Mouse (Mus musculus) lung, adult 18-20 months (tissue): ENCODE measurements around the gene Cxcl10.

Experiments used
- DNase-seq, 2 experiments: peaks; one replicate each; pipeline ENCODE4 v3.0.0; 2022; ENCODE audit warnings: mixed read lengths in 2 of 2

The Cxcl10 gene

DNA sequence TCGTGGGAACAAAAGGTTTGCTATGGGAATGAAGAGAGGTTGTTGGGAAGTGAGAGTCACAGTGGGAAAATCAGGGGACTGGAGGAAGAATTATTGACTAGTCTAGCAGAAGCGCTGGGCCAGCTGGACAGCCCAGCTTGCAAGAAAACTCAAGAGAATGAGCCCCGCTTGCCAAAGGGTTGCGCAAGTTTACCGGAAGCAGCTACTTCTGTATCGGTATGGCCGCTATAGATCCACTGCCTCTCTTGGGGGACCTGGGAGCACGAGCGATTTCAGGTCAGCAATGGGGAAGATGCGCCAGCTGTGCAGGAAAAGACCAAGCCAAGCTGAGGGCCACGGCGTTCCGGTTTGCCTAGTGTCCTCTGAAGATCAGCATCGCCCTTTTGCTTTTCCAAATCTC is 30.1 kb downstream of the Cxcl10 start:
- DNase-seq, result no peak

DNA sequence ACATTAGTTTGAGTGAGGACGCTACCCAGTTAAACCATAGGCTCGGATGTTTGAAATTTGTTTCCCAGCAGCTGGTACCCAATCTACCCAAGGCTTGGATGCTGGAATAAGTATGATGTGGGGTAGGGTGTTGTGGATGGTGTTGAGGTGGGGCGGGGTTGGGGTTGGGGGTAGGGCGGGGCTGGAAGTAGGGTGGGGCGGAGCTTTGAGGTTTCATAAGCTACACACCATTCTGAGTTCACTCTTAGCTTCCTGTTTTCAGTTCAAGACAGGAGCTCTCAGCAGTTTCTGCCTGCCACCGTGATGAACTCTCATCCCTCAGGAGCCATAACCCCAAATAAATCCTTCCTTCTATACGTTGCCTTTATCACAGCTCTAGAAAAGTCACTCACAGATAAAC is 30.6 kb downstream of the Cxcl10 start:
- no peak for DNase-seq

DNA sequence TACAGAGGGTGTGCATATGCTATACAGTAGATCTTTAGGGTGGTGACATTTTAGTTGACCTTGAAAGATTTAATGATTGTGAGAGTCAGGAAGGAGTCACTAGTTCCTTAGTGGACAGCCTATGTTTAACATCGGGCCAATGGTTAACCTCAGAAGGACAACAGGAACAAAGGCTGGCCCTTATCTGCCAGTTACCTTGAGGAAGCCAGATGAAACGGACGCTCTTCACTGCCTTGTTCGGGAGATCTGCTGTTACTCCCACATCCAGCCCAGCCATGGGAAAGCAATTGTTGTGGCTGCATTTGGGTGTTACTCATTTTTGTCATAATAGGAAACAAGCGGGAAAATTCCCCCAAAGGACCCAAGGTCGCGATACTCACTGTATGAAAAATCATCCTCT is 34.9 kb downstream of the Cxcl10 start:
- no peak for DNase-seq

DNA sequence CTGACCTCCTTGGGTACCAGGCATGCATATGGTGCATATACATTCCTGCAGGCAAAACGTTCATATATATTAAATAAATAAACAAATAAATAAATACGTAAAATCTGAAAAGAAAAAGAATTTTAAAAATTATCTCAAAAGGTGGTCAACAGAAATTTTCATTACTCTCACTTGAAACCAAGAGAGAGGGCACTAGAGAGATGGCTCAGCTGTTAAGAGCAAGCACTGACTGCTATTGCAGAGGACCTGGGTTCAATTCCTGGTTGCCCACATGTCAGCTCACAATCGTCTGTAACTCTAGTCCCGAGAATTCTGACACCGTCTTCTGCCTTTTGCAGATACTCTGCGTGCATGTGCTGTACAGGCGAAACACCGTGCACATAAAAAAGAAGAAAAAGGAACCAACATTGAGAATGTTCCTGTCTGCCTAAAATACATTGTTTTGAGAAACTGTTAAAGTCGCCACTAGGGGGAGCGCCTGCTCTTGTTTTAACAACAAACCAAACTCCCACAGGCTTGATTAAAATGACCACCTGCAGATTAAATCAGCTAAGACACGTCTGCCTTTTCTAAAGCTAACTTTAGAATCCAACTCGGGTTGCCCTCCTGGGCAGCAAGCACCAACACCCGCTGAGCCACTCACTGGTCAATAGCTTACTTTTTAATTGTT is 36.5 kb downstream of the Cxcl10 start:
- DNase-seq, result peak; percentile 76 to 84

DNA sequence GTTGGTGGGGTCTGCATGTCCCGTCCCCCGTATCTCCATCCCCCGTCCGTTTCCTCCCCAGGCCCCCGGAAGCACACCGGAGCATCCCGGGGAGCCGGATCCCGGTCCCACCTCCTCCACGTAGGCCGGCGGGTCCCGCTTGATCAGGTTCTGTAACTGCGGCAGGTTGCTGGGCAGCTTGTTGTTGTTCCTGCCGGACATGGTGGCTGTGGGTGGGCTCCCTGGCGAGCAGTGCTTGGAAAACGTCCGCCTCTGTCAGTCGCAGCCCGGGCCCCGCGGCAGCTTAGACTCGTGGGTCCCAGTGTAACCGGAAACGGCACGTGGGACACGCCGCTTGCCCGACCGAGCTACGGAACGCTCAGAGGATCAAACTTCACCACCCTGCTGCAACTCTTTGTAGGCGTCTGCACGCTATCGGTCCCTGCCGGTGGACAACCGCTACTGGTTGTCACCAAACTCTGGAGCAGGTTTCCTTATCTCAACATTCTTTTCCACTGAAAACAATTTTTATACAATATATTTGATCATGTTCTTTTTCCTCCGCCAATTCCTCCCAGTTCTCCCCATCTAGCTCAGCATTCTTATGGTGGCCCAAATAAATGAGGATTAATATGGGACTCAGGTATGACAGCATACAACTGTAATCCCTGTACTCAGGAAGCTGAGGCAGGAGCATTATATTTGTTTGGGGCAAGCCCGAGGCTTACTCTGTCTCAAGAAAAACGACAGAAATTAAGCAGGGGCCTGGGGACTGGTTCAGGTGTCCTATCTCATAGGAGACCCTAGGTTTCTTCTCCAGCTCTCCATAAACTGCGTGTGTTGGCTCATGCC is 38.8 kb downstream of the Cxcl10 start, which contains the start of gene Sdad1:
TSS of gene Sdad1 (minus strand) at position 799 of the 831 bp plus-strand sequence.
- DNase-seq, result peak; percentile 93 to 94

DNA sequence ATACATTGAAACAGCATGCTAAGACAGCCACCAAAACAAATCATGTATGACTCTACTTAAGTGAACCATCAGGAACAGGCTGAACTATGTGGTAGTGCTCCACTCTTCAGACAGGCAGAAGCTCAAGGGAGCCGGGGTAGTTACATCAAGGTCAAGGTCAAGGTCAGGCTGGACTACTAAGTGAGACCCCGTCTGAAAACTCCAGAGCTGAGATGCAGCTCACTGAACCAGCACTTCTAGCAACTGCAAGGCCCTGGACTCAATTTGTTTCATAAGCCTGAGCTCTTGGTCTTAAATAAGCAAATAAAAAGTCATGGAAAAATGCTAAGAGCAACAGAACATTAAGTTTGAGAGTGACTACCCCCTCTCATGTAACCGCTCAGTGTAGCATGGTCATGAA is 44.4 kb downstream of the Cxcl10 start:
- no peak for DNase-seq

DNA sequence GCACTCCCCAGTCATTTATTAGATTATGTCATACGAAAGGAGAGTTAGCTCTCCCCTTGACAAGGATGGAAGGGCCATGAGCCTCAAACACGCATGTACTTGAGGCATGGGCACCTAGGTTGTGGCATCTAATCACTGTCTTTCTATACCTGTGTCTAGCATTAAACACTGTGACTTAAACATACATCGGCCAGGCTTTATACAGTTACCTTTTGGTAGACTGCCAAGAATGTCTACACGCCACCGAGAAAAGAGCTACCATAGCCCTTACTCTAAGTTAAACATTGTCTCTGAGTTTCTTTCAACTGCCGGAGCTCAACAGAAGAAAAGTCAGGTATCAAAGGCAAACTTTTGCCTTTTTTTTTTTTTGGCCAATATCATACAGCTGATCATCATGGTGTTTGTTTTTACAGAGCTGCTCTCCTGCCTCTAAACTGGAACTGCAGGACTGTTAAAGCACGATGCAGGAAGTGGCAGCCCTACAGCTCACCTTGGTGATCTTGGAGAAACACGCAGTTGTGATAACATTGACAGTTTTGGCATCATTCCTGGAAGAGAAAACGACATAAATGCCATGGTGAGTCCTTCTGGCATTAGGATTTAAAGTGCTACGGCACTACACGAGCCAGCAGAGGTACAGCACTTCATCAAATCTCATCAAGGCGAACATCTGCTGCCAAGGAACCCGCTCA is 46.4 kb downstream of the Cxcl10 start:
- no peak for DNase-seq
